Mouse (Mus musculus): Measurements from ENCODE around the gene Gm7971. TPM values are rescaled to one million over a fixed set of nuclear protein-coding genes. Genes with fewer than 3 reads are reported as not detected.

Gene Gm7971
- not detected for polyA plus RNA-seq (2015; fragmentation: Illumina TruSeq; extraction: RNeasy Lipid Tissue Mini Kit (QIAGEN cat#74804); ENCODE audit: insufficient read depth, low read depth, low replicate concordance)

DNA sequence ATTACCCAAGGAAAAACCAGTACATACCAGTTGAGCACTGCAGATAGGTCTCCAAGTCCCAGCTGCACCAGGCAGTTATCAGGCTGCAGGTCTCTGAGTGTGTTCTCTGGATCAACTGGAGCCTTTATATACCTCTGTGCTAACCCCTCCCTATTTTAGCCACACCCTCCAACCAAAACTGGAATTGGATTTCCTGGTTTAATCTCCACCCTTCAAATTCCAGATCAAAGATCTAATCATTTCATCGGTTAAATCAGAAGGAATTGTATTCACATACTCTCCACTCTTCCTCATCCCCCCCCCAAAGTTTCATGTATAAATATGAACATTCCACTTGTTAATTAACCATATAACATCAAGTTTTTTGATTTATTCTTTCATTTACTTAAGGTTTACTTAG lies at the start of gene Gm7971:
Gene Gm7971 (minus strand): TSS at position 101 of the 400 bp plus-strand sequence.

Other genes starting within 250 kb of the Gm7971 start
- gene D5Ertd577e, start 138.1 kb downstream of the Gm7971 start, polyA plus RNA-seq (2015; fragmentation: Illumina TruSeq; extraction: RNeasy Lipid Tissue Mini Kit (QIAGEN cat#74804); ENCODE audit: insufficient read depth, low read depth, low replicate concordance) = not detected
- gene Gm3286, start 84.1 kb downstream of the Gm7971 start, polyA plus RNA-seq (2015; fragmentation: Illumina TruSeq; extraction: RNeasy Lipid Tissue Mini Kit (QIAGEN cat#74804); ENCODE audit: insufficient read depth, low read depth, low replicate concordance) = not detected
- not detected for gene Gm7978, start 141.3 kb upstream of the Gm7971 start, polyA plus RNA-seq (2015; fragmentation: Illumina TruSeq; extraction: RNeasy Lipid Tissue Mini Kit (QIAGEN cat#74804); ENCODE audit: insufficient read depth, low read depth, low replicate concordance)
- gene Gm7982, start 147.1 kb upstream of the Gm7971 start, polyA plus RNA-seq (2015; fragmentation: Illumina TruSeq; extraction: RNeasy Lipid Tissue Mini Kit (QIAGEN cat#74804); ENCODE audit: insufficient read depth, low read depth, low replicate concordance) = not detected
- not detected for gene E330014E10Rik, start 181.1 kb upstream of the Gm7971 start, polyA plus RNA-seq (2015; fragmentation: Illumina TruSeq; extraction: RNeasy Lipid Tissue Mini Kit (QIAGEN cat#74804); ENCODE audit: insufficient read depth, low read depth, low replicate concordance)

Data from pancreas, adult 10 weeks (tissue).